Mouse (Mus musculus): ENCODE measurements around the gene Hmgn2. TPM values are rescaled to one million over a fixed set of nuclear protein-coding genes. Genes with fewer than 3 reads are reported as not detected.
"Not testable (repeated sequence)": the region's sequence is repeated elsewhere in the genome, so short reads cannot be mapped to it uniquely, and the experiment has no call there.

Gene Hmgn2
- polyA plus RNA-seq, 1 experiment from 2014 or later, result 2,667 TPM

DNA sequence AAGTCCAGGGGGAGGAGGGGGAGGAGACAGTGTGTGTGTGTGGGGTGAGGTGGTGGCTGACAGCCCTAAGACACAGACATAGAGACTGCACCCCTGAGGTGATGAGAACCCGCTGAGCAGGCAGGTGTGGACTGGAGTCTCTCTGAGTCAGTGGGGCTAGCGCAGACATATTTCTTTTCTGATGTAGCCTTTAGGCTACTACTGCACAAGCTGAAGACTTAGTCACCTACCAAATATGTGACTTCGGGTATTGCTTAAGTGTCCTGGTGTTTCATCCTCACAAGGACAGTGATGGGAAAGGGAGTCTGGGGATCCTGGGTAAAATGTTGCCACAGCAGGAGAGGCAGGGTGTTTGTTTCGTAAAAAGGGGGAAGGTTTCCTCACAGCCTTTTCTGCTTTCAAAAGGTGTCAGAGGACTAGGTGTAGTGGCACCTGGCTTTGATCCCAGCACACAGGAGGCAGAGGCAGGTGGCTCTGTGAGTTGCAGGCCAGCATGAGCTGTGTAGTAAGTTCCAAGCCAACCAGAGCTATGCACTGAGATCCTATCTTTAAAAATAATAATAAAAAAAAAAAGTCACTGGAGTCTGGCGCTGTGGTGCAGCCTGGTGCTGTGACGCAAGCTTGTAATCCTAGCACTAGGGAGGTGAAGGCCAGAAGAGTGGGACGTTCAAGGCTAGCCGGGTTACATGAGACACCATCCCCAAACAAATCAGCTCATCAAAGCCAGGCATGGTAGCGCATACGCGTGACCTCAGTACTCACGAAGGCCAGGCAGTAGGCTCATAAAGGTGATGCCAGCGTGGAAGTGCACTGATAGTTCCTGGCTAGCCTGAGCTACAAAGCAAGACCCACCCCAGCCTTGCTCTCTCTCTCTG, 27.8 kb downstream of the Hmgn2 start:
- no peak for ATAC-seq (replicated peaks; ENCODE audit: low FRiP score)
- WGBS, result 60% methylated on average over 13 of the region's 13 CpGs
- no peak overlapping the region for H3K4me3 ChIP-seq (replicated peaks)
- no peaks in the 10 kb centered on the region for H3K36me3 ChIP-seq
- H3K27ac ChIP-seq, result no peak overlapping the region
- H3K4me2 ChIP-seq, result no peak overlapping the region
- H3K9ac ChIP-seq, result no peak overlapping the region
- 0 out of 2 replicates have a peak, but pooled peaks cover 3% of the 10 kb centered on the region for H3K4me1 ChIP-seq
- no peaks in the 10 kb centered on the region for H3K27me3 ChIP-seq
- no peaks in the 10 kb centered on the region for H3K9me3 ChIP-seq (replicated peaks)

GRCm38 (mm10) chr4:133938077-133938476, 30.4 kb downstream of the Hmgn2 start:
- H3K9ac ChIP-seq, result no peak overlapping the region
- no peak overlapping the region for H3K27ac ChIP-seq
- ATAC-seq (replicated peaks; ENCODE audit: low FRiP score), result no peak
- WGBS, result 47% methylated on average over 2 of the region's 2 CpGs
- no peaks in the 10 kb centered on the region for H3K9me3 ChIP-seq (replicated peaks)
- no peak overlapping the region for H3K4me3 ChIP-seq (replicated peaks)
- H3K27me3 ChIP-seq, result no peaks in the 10 kb centered on the region
- no peaks in the 10 kb centered on the region for H3K36me3 ChIP-seq
- H3K4me1 ChIP-seq, result 0 out of 2 replicates have a peak, but pooled peaks cover 3% of the 10 kb centered on the region
- no peak overlapping the region for H3K4me2 ChIP-seq

- no peaks in the 10 kb centered on the region for H3K9me3 ChIP-seq (replicated peaks)
- H3K27me3 ChIP-seq, result no peaks in the 10 kb centered on the region
- no peak overlapping the region for H3K4me3 ChIP-seq (replicated peaks)
- 77% methylated on average over 3 of the region's 3 CpGs for WGBS
- no peak overlapping the region for H3K4me2 ChIP-seq
- no peak overlapping the region for H3K9ac ChIP-seq
- no peak for ATAC-seq (replicated peaks; ENCODE audit: low FRiP score)
- H3K27ac ChIP-seq, result no peak overlapping the region
- H3K4me1 ChIP-seq, result peaks cover 18% of the 10 kb centered on the region
- H3K36me3 ChIP-seq, result no peaks in the 10 kb centered on the region
These were observed 36.7 kb downstream of the Hmgn2 start for GRCm38 (mm10) chr4:133931785-133932184.

GRCm38 (mm10) chr4:133931349-133931748, 37.1 kb downstream of the Hmgn2 start:
- 17% methylated on average over 10 of the region's 10 CpGs for WGBS

DNA sequence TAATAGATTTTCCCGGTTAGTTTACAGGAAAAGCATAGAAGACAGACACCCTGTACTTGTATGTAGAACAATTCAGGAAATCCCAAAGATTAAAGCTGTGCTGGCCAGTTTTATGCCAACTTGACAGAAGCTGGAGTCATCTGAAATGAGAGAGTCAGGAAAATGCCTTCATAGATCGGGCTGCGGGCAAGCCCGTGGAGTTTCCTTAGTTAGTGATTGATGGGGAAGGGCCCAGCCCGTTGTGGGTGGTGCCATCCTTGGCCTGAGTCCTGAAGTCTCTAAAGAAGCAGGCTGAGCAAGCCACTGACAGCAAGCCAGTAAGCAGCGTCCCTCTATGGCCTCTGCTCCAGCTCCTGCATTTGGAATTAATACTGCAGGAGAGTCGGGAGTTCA, 39.2 kb downstream of the Hmgn2 start:
- Histone ChIP-seq H3K27ac (peak overlapping the region; percentile 78), H3K9me3 (replicated peaks) (no peaks in the 10 kb centered on the region), H3K27me3 (no peaks in the 10 kb centered on the region), H3K9ac (0 out of 2 replicates have a peak overlapping the region, but pooled peaks have one; percentile 17), H3K4me1 (peaks cover 18% of the 10 kb centered on the region), H3K36me3 (no peaks in the 10 kb centered on the region), H3K4me3 (replicated peaks) (peak overlapping the region; percentile 16; the same call in 1 of the 2 replicates), H3K4me2 (peak overlapping the region; percentile 46)
- no peak for ATAC-seq (replicated peaks; ENCODE audit: low FRiP score)
- 15% methylated on average over 7 of the region's 7 CpGs for WGBS

More at GRCm38 (mm10) chr4:133931349-133931748, 37.1 kb downstream of the Hmgn2 start:
- H3K36me3 ChIP-seq, result no peaks in the 10 kb centered on the region
- H3K9me3 ChIP-seq (replicated peaks), result no peaks in the 10 kb centered on the region
- H3K4me2 ChIP-seq, result no peak overlapping the region
- no peak overlapping the region for H3K9ac ChIP-seq
- H3K4me1 ChIP-seq, result peaks cover 18% of the 10 kb centered on the region
- H3K27me3 ChIP-seq, result no peaks in the 10 kb centered on the region
- no peak overlapping the region for H3K4me3 ChIP-seq (replicated peaks)
- ATAC-seq (replicated peaks; ENCODE audit: low FRiP score), result no peak
- no peak overlapping the region for H3K27ac ChIP-seq

GRCm38 (mm10) chr4:133928576-133929277, 39.7 kb downstream of the Hmgn2 start:
- H3K4me2 ChIP-seq, result peak overlapping the region; percentile 46
- H3K9me3 ChIP-seq (replicated peaks), result no peaks in the 10 kb centered on the region
- no peaks in the 10 kb centered on the region for H3K36me3 ChIP-seq
- ATAC-seq (replicated peaks; ENCODE audit: low FRiP score), result 0 out of 2 replicates have a peak, but pooled peaks have one; percentile 25
- no peaks in the 10 kb centered on the region for H3K27me3 ChIP-seq
- H3K4me1 ChIP-seq, result peaks cover 18% of the 10 kb centered on the region
- peak overlapping the region; percentile 78 for H3K27ac ChIP-seq
- H3K4me3 ChIP-seq (replicated peaks), result peak overlapping the region; percentile 16
- WGBS, result 24% methylated on average over 15 of the region's 15 CpGs
- 0 out of 2 replicates have a peak overlapping the region, but pooled peaks have one; percentile 17 for H3K9ac ChIP-seq

- H3K36me3 ChIP-seq, result no peaks in the 10 kb centered on the region
- H3K4me1 ChIP-seq, result peaks cover 12% of the 10 kb centered on the region
- no peak overlapping the region for H3K27ac ChIP-seq
- H3K27me3 ChIP-seq, result no peaks in the 10 kb centered on the region
- no peaks in the 10 kb centered on the region for H3K9me3 ChIP-seq (replicated peaks)
- no peak overlapping the region for H3K4me3 ChIP-seq (replicated peaks)
- no peak for ATAC-seq (replicated peaks; ENCODE audit: low FRiP score)
- 69% methylated on average over 4 of the region's 4 CpGs for WGBS
- H3K9ac ChIP-seq, result no peak overlapping the region
- no peak overlapping the region for H3K4me2 ChIP-seq
These were observed 43.2 kb downstream of the Hmgn2 start for GRCm38 (mm10) chr4:133925204-133925603.

- Histone ChIP-seq H3K36me3 (no peaks in the 10 kb centered on the region), H3K4me3 (replicated peaks) (no peak overlapping the region), H3K27ac (no peak overlapping the region), H3K4me1 (peaks cover 5% of the 10 kb centered on the region), H3K9ac (no peak overlapping the region), H3K27me3 (no peaks in the 10 kb centered on the region), H3K4me2 (no peak overlapping the region), H3K9me3 (replicated peaks) (no peaks in the 10 kb centered on the region)
- ATAC-seq (replicated peaks; ENCODE audit: low FRiP score), result no peak
- WGBS, result 91% methylated on average over 5 of the region's 5 CpGs
These were observed 44.7 kb downstream of the Hmgn2 start for GRCm38 (mm10) chr4:133923743-133924142.

DNA sequence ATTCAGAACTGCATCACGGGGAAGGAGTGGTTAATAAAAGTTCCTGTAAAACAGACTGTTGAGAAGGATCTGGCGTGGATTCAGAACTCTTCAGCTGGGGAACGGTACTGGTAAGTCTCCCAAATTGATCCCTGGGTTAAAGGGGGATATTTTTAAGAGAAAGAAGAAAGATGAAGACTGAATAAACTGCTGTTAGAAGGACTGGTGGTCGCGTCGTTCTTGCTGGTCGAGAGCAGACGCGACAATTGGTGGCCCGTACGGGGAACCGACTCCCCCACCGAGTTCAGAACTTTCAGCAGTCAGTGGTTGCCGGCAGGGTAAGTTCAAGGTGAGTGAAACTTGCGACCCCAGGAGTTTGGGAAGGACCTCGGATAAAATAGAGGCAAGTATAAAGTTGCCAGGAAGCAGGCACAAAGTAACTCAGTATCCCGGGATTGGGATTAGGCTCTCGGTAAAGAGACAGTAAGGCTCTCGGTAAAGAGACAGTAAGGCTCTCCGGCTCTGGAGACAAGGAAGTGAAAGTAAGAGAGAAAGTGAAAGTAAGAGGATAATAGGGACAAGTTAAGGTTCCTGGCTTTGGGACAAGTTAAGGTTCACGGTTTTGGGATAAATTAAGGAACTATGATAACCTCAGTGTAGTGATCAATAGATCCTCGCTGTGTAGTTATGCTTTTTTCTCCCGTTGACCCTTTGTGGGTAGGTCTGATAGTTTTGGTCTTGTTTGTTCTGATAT, 50.2 kb downstream of the Hmgn2 start:
- not testable (repeated sequence) for H3K9ac ChIP-seq; H3K27me3 ChIP-seq; H3K4me3 ChIP-seq (replicated peaks); H3K9me3 ChIP-seq (replicated peaks); ATAC-seq (replicated peaks; ENCODE audit: low FRiP score); H3K27ac ChIP-seq; H3K4me1 ChIP-seq; H3K36me3 ChIP-seq; H3K4me2 ChIP-seq
- 91% methylated on average over 22 of the region's 23 CpGs for WGBS

Measured in kidney, embryonic 15.5 days (tissue).